Mouse (Mus musculus): ENCODE measurements around the gene Myl7.
A peak's percentile ranks its signal among the peaks of the same experiment; 100 is the strongest.

Myl7 gene

GRCm38 (mm10) chr11:5862394-5863105, 36.0 kb downstream of the Myl7 start:
- DNase-seq (ENCODE audit: low spot score in 2 of 2) = no peak

- DNase-seq (ENCODE audit: low spot score in 2 of 2) = no peak
Measured at GRCm38 (mm10) chr11:5861678-5862393, 36.7 kb downstream of the Myl7 start, which contains the start of gene Aebp1. TSS of gene Aebp1 (plus strand) at chr11:5861947.

GRCm38 (mm10) chr11:5860639-5861038, 37.9 kb downstream of the Myl7 start:
- no peak for DNase-seq (ENCODE audit: low spot score in 2 of 2)

GRCm38 (mm10) chr11:5859883-5860550, 38.6 kb downstream of the Myl7 start:
- DNase-seq (ENCODE audit: low spot score in 2 of 2) = no peak

DNA sequence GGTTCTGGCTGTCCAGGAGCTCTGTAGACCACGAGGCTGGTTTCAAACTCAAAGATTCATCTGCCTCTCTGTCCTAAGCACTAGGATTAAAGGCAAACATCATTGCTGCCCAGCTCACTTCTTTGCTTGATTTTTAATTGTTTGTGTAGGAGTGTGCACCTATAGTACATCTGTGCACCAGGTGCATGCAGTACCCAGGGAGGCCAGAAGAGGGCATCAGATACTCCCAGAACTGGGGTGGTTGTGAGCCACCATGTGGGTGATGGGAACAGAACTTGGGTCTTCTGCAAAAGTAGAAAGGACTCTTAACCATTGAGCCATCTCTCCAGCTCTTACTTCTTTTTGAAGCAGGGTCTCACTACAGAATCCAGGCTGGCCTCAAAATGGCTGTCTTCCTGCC, 39.9 kb downstream of the Myl7 start:
- DNase-seq (ENCODE audit: low spot score in 2 of 2) = no peak

DNA sequence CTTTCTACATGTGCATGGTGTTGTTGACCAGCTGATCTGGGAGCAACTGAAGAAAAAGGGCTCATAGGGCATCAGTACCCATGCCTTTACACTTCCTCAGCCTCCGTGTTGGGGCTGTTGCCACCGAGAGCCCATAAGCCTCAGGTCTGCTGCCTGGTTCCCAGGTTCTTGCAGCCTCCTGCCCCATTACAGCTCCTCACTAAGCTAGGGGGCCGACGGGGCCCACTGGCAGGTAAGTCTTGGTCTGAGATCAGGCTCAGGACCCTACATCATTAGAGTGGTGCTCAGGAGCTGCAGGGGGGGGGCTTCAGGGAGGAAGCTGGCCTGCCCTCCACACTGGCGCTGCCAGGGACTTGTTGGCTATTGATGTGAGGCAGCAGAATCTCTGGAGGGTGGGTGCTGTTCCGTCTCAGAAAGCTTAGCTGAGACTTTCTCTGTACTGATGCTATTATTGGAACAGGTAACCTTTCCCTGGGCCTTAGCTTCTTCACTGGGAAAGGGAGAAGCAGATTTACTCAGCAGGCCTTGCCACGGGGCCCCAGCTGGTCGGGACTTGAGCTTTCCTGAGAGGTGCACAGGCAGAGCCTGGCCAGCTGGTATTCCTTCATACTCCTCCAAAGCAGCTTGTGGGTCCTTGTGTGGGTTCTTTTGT, 42.0 kb downstream of the Myl7 start:
- DNase-seq (ENCODE audit: low spot score in 2 of 2) = no peak

- DNase-seq (ENCODE audit: low spot score in 2 of 2) = peak in 1 of 2 experiments; percentile 41
Measured at GRCm38 (mm10) chr11:5855902-5856301, 42.7 kb downstream of the Myl7 start.

DNA sequence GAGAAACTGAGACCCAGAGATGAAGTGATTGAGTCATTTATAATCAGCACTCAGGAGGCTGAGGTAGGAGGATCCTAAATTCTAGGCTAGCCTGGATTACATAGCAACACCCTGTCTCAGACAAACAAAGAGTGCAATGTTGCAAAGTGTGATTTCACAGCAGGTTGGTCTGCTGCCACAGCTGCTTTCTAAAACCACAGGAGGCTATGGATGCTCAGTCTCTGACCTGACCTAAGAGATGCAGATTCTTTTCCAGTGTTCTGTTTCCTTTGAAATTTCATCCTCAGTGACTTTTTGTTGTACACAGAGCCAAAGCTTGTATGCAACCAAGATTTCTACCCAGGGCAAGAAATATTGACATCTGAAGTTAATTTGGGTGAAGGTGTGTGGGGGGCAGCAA, 43.1 kb downstream of the Myl7 start:
- DNase-seq (ENCODE audit: low spot score in 2 of 2) = no peak

GRCm38 (mm10) chr11:5852314-5852713, 46.3 kb downstream of the Myl7 start:
- no peak for DNase-seq (ENCODE audit: low spot score in 2 of 2)

GRCm38 (mm10) chr11:5851021-5851736, 47.4 kb downstream of the Myl7 start:
- no peak for DNase-seq (ENCODE audit: low spot score in 2 of 2)

GRCm38 (mm10) chr11:5850452-5850851, 48.1 kb downstream of the Myl7 start:
- DNase-seq (ENCODE audit: low spot score in 2 of 2) = no peak

GRCm38 (mm10) chr11:5849316-5849715, 49.3 kb downstream of the Myl7 start:
- DNase-seq (ENCODE audit: low spot score in 2 of 2) = no peak

DNA sequence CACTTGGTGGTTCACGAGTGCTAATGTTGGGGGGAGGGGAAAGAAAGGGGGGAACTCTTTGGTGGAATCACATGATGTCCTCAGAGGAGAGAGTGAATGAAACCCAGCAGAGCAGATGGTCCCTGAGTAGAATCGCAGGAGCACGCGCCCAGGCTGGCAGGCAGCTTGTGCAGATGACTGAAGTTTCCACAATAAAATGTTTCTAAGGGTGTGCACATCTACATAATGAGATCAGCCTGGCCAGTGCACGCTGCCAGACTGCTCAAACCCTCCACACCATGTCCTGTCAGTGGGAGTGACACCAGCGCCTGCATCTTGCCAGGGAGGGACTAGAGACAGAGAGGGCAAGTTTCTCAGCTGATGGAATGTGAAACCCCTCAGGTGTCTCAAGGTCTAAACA, 49.8 kb downstream of the Myl7 start:
- DNase-seq (ENCODE audit: low spot score in 2 of 2) = peak; percentile 56 to 64

GRCm38 (mm10) chr11:5846639-5847345, 51.8 kb downstream of the Myl7 start:
- no peak for DNase-seq (ENCODE audit: low spot score in 2 of 2)
